Mouse (Mus musculus) liver, postnatal 0 days (tissue): ENCODE data around the gene Tsen2. TPM values are rescaled to one million over a fixed set of nuclear protein-coding genes. Genes with fewer than 3 reads are reported as not detected.

ENCODE experiments used
- ATAC-seq: fragments of 200-750 bp; cut with Nextera tagmentation; 2 replicates; pipeline ENCODE4 v1.8.0; 2017; ENCODE audit warnings: mild to moderate bottlenecking, moderate library complexity
- DNase-seq: peaks from one replicate; pipeline ENCODE4 v3.0.0-alpha.2; 2016
- H3K27ac ChIP-seq: fragments of 300-500 bp; sonication (generic); 2 replicates; pipeline ENCODE4 v1.5.1; 2014; ENCODE audit warnings: antibody characterized with exemption, moderate library complexity, mild to moderate bottlenecking, low read depth
- H3K27me3 ChIP-seq: fragments of 300-500 bp; sonication (generic); 2 replicates; pipeline ENCODE4 v1.6.1; 2014; ENCODE audit warnings: low read length, control low read depth, mixed read lengths; ENCODE audit not compliant: insufficient read depth
- H3K36me3 ChIP-seq: fragments of 300-500 bp; sonication (generic); replicated peaks from 2 replicates; pipeline ENCODE4 v1.6.1; 2014; ENCODE audit warnings: mild to moderate bottlenecking, control low read depth, low read length, moderate library complexity, mixed read lengths; ENCODE audit not compliant: insufficient read depth
- H3K4me1 ChIP-seq: fragments of 300-500 bp; sonication (generic); 2 replicates; pipeline ENCODE4 v1.6.1; 2014; ENCODE audit warnings: antibody characterized with exemption, mild to moderate bottlenecking, control low read depth; ENCODE audit not compliant: insufficient read depth
- H3K4me2 ChIP-seq: fragments of 300-500 bp; sonication (generic); 2 replicates; pipeline ENCODE4 v1.6.1; 2014; ENCODE audit warnings: low read depth, mild to moderate bottlenecking, low read length, moderate library complexity, mixed read lengths
- H3K4me3 ChIP-seq: fragments of 300-500 bp; sonication (generic); 2 replicates; pipeline ENCODE4 v1.5.1; 2014; ENCODE audit warnings: low read depth, low read length
- H3K9ac ChIP-seq: fragments of 300-500 bp; sonication (generic); replicated peaks from 2 replicates; pipeline ENCODE4 v1.6.1; 2014; ENCODE audit warnings: mild to moderate bottlenecking, moderate library complexity
- H3K9me3 ChIP-seq: fragments of 300-500 bp; sonication (generic); 2 replicates; pipeline ENCODE4 v1.6.1; 2016; ENCODE audit warnings: mild to moderate bottlenecking, control low read depth, low read length, mixed read lengths
- CTCF ChIP-seq: sonication (generic); IDR thresholded peaks from 2 replicates; pipeline ENCODE4 v1.5.1; 2016; ENCODE audit warnings: antibody characterized with exemption, low read depth
- EP300 ChIP-seq: IDR thresholded peaks from 2 replicates; pipeline ENCODE4 v1.6.1; 2016; ENCODE audit warnings: antibody characterized with exemption, low read depth, mild to moderate bottlenecking
- WGBS: fragments of 180-500 bp; shearing (Covaris S2); extraction: QIAGEN DNeasy Blood & Tissue Kit; methylation state at CpG from one replicate; pipeline ENCODE4 v1.1.7; 2014; ENCODE audit not compliant: insufficient replicate concordance; 5-methylcytosine and 5-hydroxymethylcytosine counted together
- polyA plus RNA-seq: library from polyadenylated mRNA; unstranded; fragments of >200 nt; fragmentation: Nextera tagmentation; extraction: Ambion mirVana; gene quantifications from 2 replicates; pipeline ENCODE4 v1.2.1, GENCODE M21; 2015

Tsen2 gene
- polyA plus RNA-seq, 1 experiment from 2014 or later = 7.5 TPM

DNA sequence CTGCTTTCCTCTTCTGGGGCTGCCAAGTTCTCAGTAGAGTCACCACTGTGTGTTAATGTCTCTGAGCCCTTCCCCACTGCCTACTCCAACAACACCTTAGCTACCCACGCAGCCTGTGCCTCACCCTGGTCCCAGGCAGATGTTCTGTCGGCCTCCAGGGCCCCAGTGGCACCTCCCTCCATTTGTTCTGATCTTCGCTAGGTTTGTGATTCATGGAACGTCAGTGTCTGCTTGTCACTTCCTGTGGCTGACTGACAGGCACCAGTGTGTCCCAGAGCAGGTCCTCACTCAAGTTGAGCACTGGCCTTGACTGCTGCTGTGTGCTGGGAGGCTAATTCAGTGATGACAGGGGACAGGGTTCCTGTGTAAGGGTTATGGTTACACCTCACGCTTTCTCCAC lies 32.9 kb downstream of the Tsen2 start:
- H3K4me3 ChIP-seq = no peak overlapping the region
- no peak for TF ChIP-seq CTCF
- TF ChIP-seq EP300 = no peak
- ATAC-seq = no peak
- H3K9me3 ChIP-seq = no peaks in the 10 kb centered on the region
- H3K27ac ChIP-seq = no peak overlapping the region
- H3K27me3 ChIP-seq = no peaks in the 10 kb centered on the region
- H3K9ac ChIP-seq = no peak overlapping the region
- H3K36me3 ChIP-seq = peaks cover 8% of the 10 kb centered on the region; the same call in 1 of the 2 replicates
- DNase-seq = no peak
- WGBS = 71% methylated on average over 5 of the region's 5 CpGs
- no peak overlapping the region for H3K4me2 ChIP-seq
- no peaks in the 10 kb centered on the region for H3K4me1 ChIP-seq

DNA sequence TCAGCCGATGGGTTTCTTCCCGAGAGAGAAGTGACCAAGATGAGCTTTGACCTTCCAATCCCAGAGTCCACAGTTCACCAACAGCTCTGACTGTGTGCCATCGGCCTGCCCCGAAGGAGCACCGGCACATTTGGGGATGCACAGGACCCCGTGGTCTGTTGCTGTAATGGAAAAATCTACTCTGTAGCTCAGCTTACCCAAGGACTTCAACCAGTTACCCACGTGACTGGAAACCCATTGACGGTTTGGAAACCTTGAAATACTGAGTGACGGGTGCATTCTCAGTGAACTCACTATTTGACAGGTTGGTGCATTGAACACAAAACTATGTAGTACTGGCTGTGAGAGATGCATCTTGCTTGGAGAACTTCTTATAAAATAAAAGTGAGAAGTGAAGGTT lies 33.5 kb downstream of the Tsen2 start:
- Histone ChIP-seq H3K27me3 (no peaks in the 10 kb centered on the region), H3K4me1 (no peaks in the 10 kb centered on the region; the same call in 1 of the 2 replicates), H3K9ac (no peak overlapping the region), H3K27ac (no peak overlapping the region), H3K9me3 (no peaks in the 10 kb centered on the region), H3K4me3 (no peak overlapping the region), H3K4me2 (no peak overlapping the region), H3K36me3 (peaks cover 8% of the 10 kb centered on the region; the same call in 1 of the 2 replicates)
- DNase-seq = no peak
- no peak for ATAC-seq
- no peak for TF ChIP-seq EP300
- TF ChIP-seq CTCF = no peak
- 80% methylated on average over 9 of the region's 9 CpGs for WGBS

DNA sequence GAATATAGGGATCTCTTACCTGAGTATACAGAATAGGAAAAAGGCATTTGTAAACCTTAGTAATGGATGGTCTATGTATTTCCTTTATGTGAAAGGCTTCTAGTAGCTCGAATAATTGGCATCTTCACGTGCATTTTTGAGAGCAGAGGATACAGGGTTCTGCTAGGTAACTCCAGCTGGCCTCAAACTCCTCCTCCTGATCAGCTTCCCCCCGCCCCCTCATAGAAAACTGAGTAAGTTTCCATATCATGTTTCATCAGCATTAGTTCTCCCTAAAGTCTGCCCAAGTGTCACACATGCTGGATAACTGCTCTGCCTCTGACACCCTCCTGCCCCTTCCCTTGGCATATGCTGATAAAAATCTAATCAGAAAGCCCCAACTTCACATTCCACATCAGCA lies 36.3 kb downstream of the Tsen2 start:
- Histone ChIP-seq H3K4me3 (no peak overlapping the region), H3K36me3 (peaks cover 8% of the 10 kb centered on the region; the same call in 1 of the 2 replicates), H3K4me1 (no peaks in the 10 kb centered on the region; the same call in 1 of the 2 replicates), H3K27ac (no peak overlapping the region), H3K4me2 (no peak overlapping the region), H3K9me3 (no peaks in the 10 kb centered on the region), H3K9ac (no peak overlapping the region), H3K27me3 (no peaks in the 10 kb centered on the region)
- 71% methylated on average over 3 of the region's 3 CpGs for WGBS
- TF ChIP-seq EP300 = no peak
- no peak for TF ChIP-seq CTCF
- ATAC-seq = no peak
- no peak for DNase-seq

DNA sequence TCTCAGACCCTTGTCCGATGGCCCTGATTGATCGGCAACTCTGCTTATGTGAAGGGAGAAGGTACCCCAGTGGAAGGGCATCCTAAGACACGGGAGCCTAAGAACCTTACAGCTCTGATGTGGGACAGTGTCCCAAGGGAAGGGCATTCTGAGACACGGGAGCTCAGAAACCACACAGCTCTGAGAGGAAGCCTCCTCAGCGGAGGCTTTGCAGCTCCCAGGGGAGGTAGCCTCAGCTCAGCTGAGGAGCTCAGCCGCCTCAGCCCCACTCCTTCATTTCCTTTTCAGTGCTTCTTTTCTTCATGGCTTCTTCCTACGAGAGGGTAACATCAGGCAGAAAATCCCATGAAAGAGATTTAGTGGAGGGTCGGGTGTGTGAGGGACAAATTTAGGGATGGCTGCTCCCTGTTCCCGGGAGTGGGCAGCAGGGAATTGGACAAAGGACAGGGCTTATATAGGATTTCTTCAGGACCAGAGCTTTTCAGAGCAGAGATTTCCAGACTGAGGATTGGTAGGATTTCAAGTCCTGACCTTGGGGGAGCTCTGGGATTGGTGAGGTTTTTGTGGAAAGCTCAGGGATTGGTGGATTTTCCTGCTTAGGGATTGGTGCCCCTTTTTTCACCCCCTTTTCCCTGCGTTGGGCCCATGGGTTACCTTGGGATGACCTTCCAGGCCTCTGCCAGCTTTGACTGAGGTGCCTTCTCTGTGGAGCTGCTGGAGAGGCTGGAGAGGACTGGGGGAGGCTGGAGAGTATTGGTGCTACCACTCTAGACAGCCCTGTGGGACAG lies 38.1 kb downstream of the Tsen2 start:
- TF ChIP-seq EP300 = no peak
- no peak for TF ChIP-seq CTCF
- Histone ChIP-seq H3K4me1 (no peaks in the 10 kb centered on the region; the same call in 1 of the 2 replicates), H3K4me2 (no peak overlapping the region), H3K4me3 (no peak overlapping the region), H3K9me3 (no peaks in the 10 kb centered on the region), H3K9ac (no peak overlapping the region), H3K27ac (no peak overlapping the region), H3K27me3 (no peaks in the 10 kb centered on the region), H3K36me3 (peaks cover 1% of the 10 kb centered on the region; the same call in 1 of the 2 replicates)
- no peak for DNase-seq
- no peak for ATAC-seq
- 72% methylated on average over 10 of the region's 10 CpGs for WGBS

DNA sequence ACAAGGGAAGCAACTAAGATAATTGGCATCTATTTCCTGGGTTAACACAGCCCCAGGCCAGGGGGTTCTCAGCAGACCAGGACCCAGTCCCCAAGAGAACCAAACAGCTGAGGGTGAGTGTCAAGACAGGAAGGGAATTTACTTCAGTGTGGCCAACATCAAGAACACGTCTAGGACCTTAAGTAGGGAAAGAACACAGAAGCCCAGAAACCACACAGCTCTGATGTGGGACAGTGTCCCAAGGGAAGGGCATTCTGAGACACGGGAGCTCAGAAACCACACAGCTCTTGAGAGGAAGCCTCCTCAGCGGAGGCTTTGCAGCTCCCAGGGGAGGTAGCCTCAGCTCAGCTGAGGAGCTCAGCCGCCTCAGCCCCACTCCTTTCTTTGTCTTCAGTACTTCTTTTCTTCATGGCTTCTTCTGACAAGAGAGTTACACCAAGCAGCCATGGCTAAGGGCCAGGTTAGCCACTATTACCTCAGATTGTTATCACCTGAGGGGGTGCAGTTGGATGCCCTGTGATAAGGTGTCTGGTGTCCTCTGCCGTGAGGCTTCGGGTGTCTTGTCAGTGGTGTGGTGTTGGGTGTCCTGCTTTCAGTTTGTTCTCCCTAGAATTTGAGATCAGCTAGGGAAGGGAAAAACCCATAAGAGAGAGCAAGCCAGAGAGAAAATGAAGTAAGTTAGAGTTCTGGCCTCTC lies 39.1 kb downstream of the Tsen2 start:
- no peak for ATAC-seq
- no peaks in the 10 kb centered on the region for H3K27me3 ChIP-seq
- no peaks in the 10 kb centered on the region for H3K9me3 ChIP-seq
- WGBS = 53% methylated on average over 6 of the region's 6 CpGs
- no peaks in the 10 kb centered on the region; the same call in 1 of the 2 replicates for H3K4me1 ChIP-seq
- no peak overlapping the region for H3K9ac ChIP-seq
- no peak for DNase-seq
- H3K4me2 ChIP-seq = no peak overlapping the region
- H3K4me3 ChIP-seq = no peak overlapping the region
- H3K36me3 ChIP-seq = no peaks in the 10 kb centered on the region
- TF ChIP-seq EP300 = no peak
- TF ChIP-seq CTCF = no peak
- no peak overlapping the region for H3K27ac ChIP-seq

DNA sequence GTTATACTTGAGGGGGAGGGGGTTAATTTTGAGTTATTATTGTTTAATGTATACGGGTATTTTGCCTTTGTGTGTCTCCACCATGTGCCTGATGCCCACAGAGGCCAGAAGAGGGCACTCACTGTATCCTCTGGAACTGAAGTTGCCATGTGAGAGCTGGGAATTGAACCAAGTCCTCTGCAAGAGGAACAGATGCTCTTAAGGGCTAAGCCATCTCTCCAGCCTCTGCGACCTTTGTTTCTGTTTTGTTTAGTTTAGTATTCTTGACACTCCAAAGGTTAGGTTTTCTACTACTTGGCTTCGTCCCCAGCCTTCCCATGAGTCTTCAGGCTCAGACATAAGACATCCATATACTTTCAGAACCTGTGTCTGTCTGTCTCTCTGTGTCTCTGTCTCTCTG lies 39.7 kb downstream of the Tsen2 start:
- Histone ChIP-seq H3K27me3 (no peaks in the 10 kb centered on the region), H3K9ac (no peak overlapping the region), H3K4me3 (no peak overlapping the region), H3K4me1 (no peaks in the 10 kb centered on the region; the same call in 1 of the 2 replicates), H3K4me2 (no peak overlapping the region), H3K9me3 (no peaks in the 10 kb centered on the region), H3K36me3 (no peaks in the 10 kb centered on the region), H3K27ac (no peak overlapping the region)
- ATAC-seq (no peak), DNase-seq (no peak)
- TF ChIP-seq EP300 = no peak
- TF ChIP-seq CTCF = peak; percentile 5; the same call in 1 of the 2 replicates
- 69% methylated on average over 3 of the region's 3 CpGs for WGBS
